Mouse (Mus musculus) G1E (cell line): Measurements from ENCODE around the gene Galnt3.

ENCODE experiments used
- CTCF ChIP-seq: IDR thresholded peaks from 2 replicates; pipeline ENCODE4 v1.5.1; 2012; ENCODE audit warnings: low read depth, low read length, inconsistent platforms, mixed read lengths
- GATA1 ChIP-seq: IDR thresholded peaks from 2 replicates; pipeline ENCODE4 v1.6.1; 2012; ENCODE audit warnings: borderline replicate concordance, low read length, inconsistent platforms, mixed read lengths
- POLR2AphosphoS5 ChIP-seq: IDR thresholded peaks from 2 replicates; pipeline ENCODE4 v1.6.1; 2012; ENCODE audit warnings: low read depth, low read length, inconsistent platforms; ENCODE audit not compliant: insufficient replicate concordance
- TAL1 ChIP-seq: conservative IDR thresholded peaks from 2 replicates; pipeline ENCODE4 v1.6.1; 2012; ENCODE audit warnings: low read depth, low read length, inconsistent platforms, mixed read lengths

DNA sequence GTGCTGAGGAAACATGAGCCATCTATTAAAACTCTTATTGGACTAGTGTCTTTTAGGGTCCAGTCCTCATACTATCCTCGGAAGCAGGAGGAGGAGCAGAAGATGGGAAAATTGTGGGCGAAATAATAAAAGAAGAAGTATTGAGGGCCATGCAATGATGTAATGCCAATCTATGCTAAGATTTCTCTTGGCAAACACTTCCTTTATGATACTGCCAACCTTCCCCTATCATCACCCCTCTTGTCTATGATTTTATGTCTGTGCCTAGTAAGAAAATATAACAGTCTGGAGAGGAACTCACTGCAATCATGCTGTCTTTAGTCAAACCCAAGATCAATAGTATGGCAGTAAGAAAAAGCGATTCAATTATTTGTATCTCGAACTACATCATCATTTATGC, 18.5 kb upstream of the Galnt3 start:
- no peak for TF ChIP-seq GATA1
- no peak for TF ChIP-seq CTCF
- TF ChIP-seq TAL1 = no peak
- TF ChIP-seq POLR2AphosphoS5 = no peak
